Mouse (Mus musculus) heart, embryonic 11.5 days (tissue): Measurements from ENCODE around the gene Ahnak. TPM values are rescaled to one million over a fixed set of nuclear protein-coding genes. Genes with fewer than 3 reads are reported as not detected.
"Not testable (repeated sequence)": the region's sequence is repeated elsewhere in the genome, so short reads cannot be mapped to it uniquely, and the experiment has no call there.

Experiments
- ATAC-seq: fragments of 200-750 bp; cut with Nextera tagmentation; replicated peaks from 2 replicates; pipeline ENCODE4 v1.8.0; 2017; ENCODE audit warnings: moderate library complexity; ENCODE audit not compliant: insufficient number of reproducible peaks, low FRiP score, low TSS enrichment
- H3K27ac ChIP-seq: fragments of 300-500 bp; sonication (generic); 2 replicates; pipeline ENCODE4 v1.5.1; 2014; ENCODE audit warnings: mild to moderate bottlenecking, low read depth, low read length
- H3K27me3 ChIP-seq: fragments of 300-500 bp; sonication (generic); 2 replicates; pipeline ENCODE4 v1.6.1; 2014; ENCODE audit warnings: mild to moderate bottlenecking, low read length, mixed read lengths; ENCODE audit not compliant: control insufficient read depth, insufficient read depth
- H3K36me3 ChIP-seq: fragments of 300-500 bp; sonication (generic); 2 replicates; pipeline ENCODE4 v1.6.1; 2014; ENCODE audit warnings: mild to moderate bottlenecking, low read length, moderate library complexity, mixed read lengths; ENCODE audit not compliant: control insufficient read depth, insufficient read depth
- H3K4me1 ChIP-seq: fragments of 300-500 bp; sonication (generic); 2 replicates; pipeline ENCODE4 v1.6.1; 2014; ENCODE audit warnings: low read length; ENCODE audit not compliant: control insufficient read depth, insufficient read depth
- H3K4me2 ChIP-seq: fragments of 300-500 bp; sonication (generic); 2 replicates; pipeline ENCODE4 v1.6.1; 2014; ENCODE audit warnings: mild to moderate bottlenecking, moderate library complexity
- H3K4me3 ChIP-seq: fragments of 300-500 bp; sonication (generic); 2 replicates; pipeline ENCODE4 v1.5.1; 2014; ENCODE audit warnings: low read depth, low read length
- H3K9ac ChIP-seq: fragments of 300-500 bp; sonication (generic); 2 replicates; pipeline ENCODE4 v1.6.1; 2014; ENCODE audit warnings: mild to moderate bottlenecking, low read depth, low read length, moderate library complexity
- H3K9me3 ChIP-seq: fragments of 300-500 bp; sonication (generic); replicated peaks from 2 replicates; pipeline ENCODE4 v1.6.1; 2016; ENCODE audit warnings: low read length; ENCODE audit not compliant: control insufficient read depth
- WGBS: fragments of 180-500 bp; shearing (Covaris S2); extraction: QIAGEN DNeasy Blood & Tissue Kit; methylation state at CpG from one replicate; pipeline ENCODE4 v1.1.7; 2014; ENCODE audit not compliant: insufficient replicate concordance; 5-methylcytosine and 5-hydroxymethylcytosine counted together
- polyA plus RNA-seq: library from polyadenylated mRNA; unstranded; fragments of >200 nt; fragmentation: Nextera tagmentation; extraction: Ambion mirVana; gene quantifications from 2 replicates; pipeline ENCODE4 v1.2.1, GENCODE M21; 2014

Gene Ahnak
- polyA plus RNA-seq, 1 experiment from 2014 or later, result 17.4 TPM

GRCm38 (mm10) chr19:8996601-8997000, 7.5 kb downstream of the Ahnak start:
- WGBS, result 87% methylated on average over 6 of the region's 6 CpGs
- Histone ChIP-seq H3K9me3 (no peaks in the 10 kb centered on the region), H3K4me3 (no peak overlapping the region), H3K27me3 (no peaks in the 10 kb centered on the region), H3K4me1 (peaks cover 32% of the 10 kb centered on the region), H3K4me2 (no peak overlapping the region), H3K36me3 (peaks cover under 1% of the 10 kb centered on the region; the same call in 1 of the 2 replicates), H3K9ac (no peak overlapping the region), H3K27ac (no peak overlapping the region)
- ATAC-seq, result no peak

GRCm38 (mm10) chr19:8997546-8997945, 8.5 kb downstream of the Ahnak start:
- no peaks in the 10 kb centered on the region for H3K27me3 ChIP-seq
- peaks cover 10% of the 10 kb centered on the region for H3K36me3 ChIP-seq
- peaks cover 23% of the 10 kb centered on the region for H3K4me1 ChIP-seq
- H3K9ac ChIP-seq, result 0 out of 2 replicates have a peak overlapping the region, but pooled peaks have one; percentile 12
- H3K9me3 ChIP-seq, result no peaks in the 10 kb centered on the region
- H3K4me2 ChIP-seq, result peak overlapping the region; percentile 18; the same call in 1 of the 2 replicates
- peak; percentile 67 for ATAC-seq
- no peak overlapping the region for H3K4me3 ChIP-seq
- 43% methylated on average over 4 of the region's 4 CpGs for WGBS
- peak overlapping the region; percentile 60 for H3K27ac ChIP-seq

- 88% methylated on average over 6 of the region's 6 CpGs for WGBS
- Histone ChIP-seq H3K4me2 (no peak overlapping the region), H3K9me3 (no peaks in the 10 kb centered on the region), H3K4me3 (no peak overlapping the region), H3K9ac (no peak overlapping the region), H3K4me1 (peaks cover 15% of the 10 kb centered on the region), H3K36me3 (peaks cover 18% of the 10 kb centered on the region), H3K27me3 (no peaks in the 10 kb centered on the region), H3K27ac (no peak overlapping the region)
- no peak for ATAC-seq
Measured at GRCm38 (mm10) chr19:8998546-8998945, 9.5 kb downstream of the Ahnak start.

GRCm38 (mm10) chr19:8999223-8999622, 10.1 kb downstream of the Ahnak start:
- WGBS, result 89% methylated on average over 4 of the region's 4 CpGs
- H3K4me3 ChIP-seq, result no peak overlapping the region

GRCm38 (mm10) chr19:9006915-9007314, 17.8 kb downstream of the Ahnak start:
- not testable (repeated sequence) for H3K9ac ChIP-seq, H3K9me3 ChIP-seq, H3K27ac ChIP-seq, H3K4me2 ChIP-seq, H3K4me1 ChIP-seq, H3K27me3 ChIP-seq, H3K4me3 ChIP-seq, ATAC-seq
- WGBS, result 89% methylated on average over 2 of the region's 2 CpGs
- H3K36me3 ChIP-seq, result peaks cover 31% of the 10 kb centered on the region

More at GRCm38 (mm10) chr19:8999223-8999622, 10.1 kb downstream of the Ahnak start:
- no peaks in the 10 kb centered on the region for H3K9me3 ChIP-seq
- no peak overlapping the region for H3K27ac ChIP-seq
- no peak overlapping the region for H3K9ac ChIP-seq
- peaks cover 14% of the 10 kb centered on the region for H3K4me1 ChIP-seq
- H3K27me3 ChIP-seq, result no peaks in the 10 kb centered on the region
- ATAC-seq, result no peak
- no peak overlapping the region for H3K4me2 ChIP-seq
- peaks cover 19% of the 10 kb centered on the region for H3K36me3 ChIP-seq

- Histone ChIP-seq H3K4me1 (peaks cover 3% of the 10 kb centered on the region; the same call in 1 of the 2 replicates), H3K4me2 (no peak overlapping the region), H3K27ac (no peak overlapping the region), H3K36me3 (peaks cover 8% of the 10 kb centered on the region; the same call in 1 of the 2 replicates), H3K27me3 (no peaks in the 10 kb centered on the region), H3K9ac (no peak overlapping the region), H3K9me3 (no peaks in the 10 kb centered on the region), H3K4me3 (no peak overlapping the region)
- no peak for ATAC-seq
- WGBS, result 83% methylated on average over 3 of the region's 3 CpGs
Measured at GRCm38 (mm10) chr19:9019298-9019697, 30.2 kb downstream of the Ahnak start.

- ATAC-seq, result no peak
- Histone ChIP-seq H3K4me3 (no peak overlapping the region), H3K9me3 (no peaks in the 10 kb centered on the region), H3K9ac (peak overlapping the region; percentile 18; the same call in 1 of the 2 replicates), H3K27ac (peak overlapping the region; percentile 46; the same call in 1 of the 2 replicates), H3K27me3 (no peaks in the 10 kb centered on the region), H3K36me3 (peaks cover under 1% of the 10 kb centered on the region; the same call in 1 of the 2 replicates), H3K4me2 (no peak overlapping the region), H3K4me1 (peaks cover 15% of the 10 kb centered on the region)
- WGBS, result 51% methylated on average over 11 of the region's 11 CpGs
Measured at GRCm38 (mm10) chr19:9023021-9023778, 34.1 kb downstream of the Ahnak start.

- no peak overlapping the region for H3K9ac ChIP-seq
- H3K4me3 ChIP-seq, result no peak overlapping the region
- WGBS, result 86% methylated on average over 5 of the region's 5 CpGs
- no peaks in the 10 kb centered on the region for H3K9me3 ChIP-seq
- no peaks in the 10 kb centered on the region for H3K27me3 ChIP-seq
- H3K36me3 ChIP-seq, result no peaks in the 10 kb centered on the region
- H3K27ac ChIP-seq, result no peak overlapping the region
- peaks cover 20% of the 10 kb centered on the region for H3K4me1 ChIP-seq
- ATAC-seq, result no peak
- no peak overlapping the region for H3K4me2 ChIP-seq
Measured at GRCm38 (mm10) chr19:9025562-9026257, 36.6 kb downstream of the Ahnak start.
